Mouse (Mus musculus) erythroid progenitor cell, adult 5-6 weeks (primary cell): ENCODE data around the gene Olfr1284. TPM values are rescaled to one million over a fixed set of nuclear protein-coding genes. Genes with fewer than 3 reads are reported as not detected.
"Not testable (repeated sequence)": the region's sequence is repeated elsewhere in the genome, so short reads cannot be mapped to it uniquely, and the experiment has no call there.

Experiments
- ATAC-seq: replicated peaks from 2 replicates; pipeline ENCODE4 v1.8.0; 2016; ENCODE audit warnings: moderate number of reproducible peaks, mild to moderate bottlenecking, moderate TSS enrichment, inconsistent platforms; ENCODE audit not compliant: poor library complexity, low FRiP score, severe bottlenecking
- total RNA-seq, 2 experiments: library from RNA; stranded (forward) in 1 of 2; stranded (reverse) in 1 of 2; fragments of 150-400 nt in 1 of 2; fragments of 186-747, 209-891 nt in 1 of 2; gene quantifications; 2 replicates each; pipeline versions ENCODE4 v1.2.3 to v1.2.4; 2015 to 2017; ENCODE audit warnings: low replicate concordance in 2 of 2

Gene Olfr1284
- total RNA-seq (2015; ENCODE audit: low replicate concordance) (not detected in 2 replicates), total RNA-seq (2017; ENCODE audit: low replicate concordance) (not detected in 2 replicates)

DNA sequence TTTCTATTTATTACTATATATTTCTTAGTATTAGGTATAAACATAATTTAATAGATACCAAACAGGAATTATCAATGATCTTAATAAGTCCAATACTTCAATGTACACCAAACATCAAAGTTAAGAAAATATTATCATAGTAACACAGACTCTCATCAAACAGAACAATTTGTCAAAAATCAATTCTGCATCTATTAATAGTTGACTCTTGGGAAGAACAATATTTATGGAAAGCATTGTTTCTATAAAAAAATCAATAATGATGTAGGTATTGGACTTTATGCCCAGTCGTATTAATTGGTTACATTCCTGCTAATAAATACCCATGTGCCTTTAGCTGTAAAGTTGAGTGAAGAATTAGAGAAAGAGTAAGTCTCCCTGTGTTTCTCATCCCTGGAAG, at the start of gene Olfr1284:
TSS of gene Olfr1284 (plus strand) at position 301 of the 400 bp plus-strand sequence.
- ATAC-seq = no peak

DNA sequence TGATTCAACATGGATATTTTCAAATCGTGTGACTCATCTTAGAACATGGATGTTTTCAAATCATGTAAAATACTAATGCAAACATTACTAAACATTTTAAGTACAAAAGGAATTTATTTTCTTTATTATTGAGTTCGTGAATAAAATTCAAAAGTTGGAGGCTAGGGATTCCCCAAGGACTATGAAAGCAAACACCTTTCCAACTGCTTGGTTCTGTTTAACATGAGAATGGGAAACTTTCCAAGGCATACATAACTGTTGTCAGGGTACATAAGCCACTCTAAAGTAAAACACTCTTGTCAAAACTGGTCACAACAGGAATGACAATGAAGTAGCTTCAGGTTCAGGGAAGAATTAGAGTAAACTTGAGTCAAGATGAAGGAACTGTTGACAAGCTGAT, 49.1 kb upstream of the Olfr1284 start, which contains the start of gene Olfr1281:
TSS of gene Olfr1281 (plus strand) at position 301 of the 400 bp plus-strand sequence.
- ATAC-seq = no peak

DNA sequence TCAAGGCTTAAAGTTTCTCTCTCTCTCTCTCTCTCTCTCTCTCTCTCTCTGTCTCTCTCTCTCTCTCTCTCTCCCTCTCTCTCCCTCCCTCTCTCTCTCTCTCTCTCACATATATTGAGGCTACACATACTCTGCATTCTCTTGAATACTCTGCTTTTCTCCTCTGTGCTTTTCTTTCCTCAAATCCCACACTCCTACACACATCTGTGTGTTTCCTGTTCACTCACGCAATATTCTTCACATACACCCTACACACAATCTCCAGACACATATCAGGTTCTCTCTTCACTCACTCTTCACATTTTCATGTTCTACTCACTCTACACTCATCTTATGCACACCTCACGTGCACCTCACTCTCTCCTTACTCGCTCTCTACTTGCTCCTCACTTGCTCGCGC, 41.6 kb upstream of the Olfr1284 start:
- ATAC-seq = not testable (repeated sequence)

DNA sequence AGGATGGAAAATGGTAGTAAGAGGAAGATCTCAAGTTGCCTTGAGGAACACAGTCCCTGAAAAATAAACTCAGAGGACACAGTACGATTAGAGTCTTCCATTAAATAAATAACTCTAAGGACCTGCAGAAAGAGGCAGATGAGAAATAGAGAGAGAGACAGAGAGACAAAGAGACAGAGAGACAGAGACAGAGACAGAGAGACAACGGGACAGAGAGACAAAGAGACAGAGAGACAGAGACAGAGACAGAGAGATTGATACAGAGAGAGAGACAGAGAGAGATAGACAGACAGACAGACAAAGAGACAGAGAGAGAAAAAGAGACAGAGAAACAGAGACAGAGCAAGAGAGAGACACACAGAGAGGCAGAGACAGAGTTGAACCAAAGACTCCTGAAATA, 39.3 kb upstream of the Olfr1284 start, which contains the start of gene Olfr1282:
TSS of gene Olfr1282 (minus strand) at position 101 of the 400 bp plus-strand sequence.
- ATAC-seq = no peak

DNA sequence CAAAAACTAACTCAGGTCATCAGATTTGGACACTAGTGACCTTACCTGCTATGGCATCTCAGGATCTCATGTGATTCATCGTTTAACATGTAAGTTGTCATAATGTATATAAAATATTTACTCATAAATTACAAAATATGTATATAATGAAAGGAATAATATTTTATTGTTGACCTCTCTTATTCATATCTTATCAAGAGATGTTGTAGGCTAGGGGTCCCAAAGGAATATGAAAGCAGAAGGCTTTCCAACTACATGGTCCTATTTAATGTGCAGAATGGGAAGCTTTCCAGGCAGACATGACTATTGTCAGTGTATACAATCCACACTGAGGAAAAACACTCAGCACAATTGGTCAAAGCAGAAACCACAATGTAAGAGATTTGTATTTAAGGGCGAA, 8.8 kb upstream of the Olfr1284 start, which contains the start of gene Olfr1283:
TSS of gene Olfr1283 (plus strand) at position 301 of the 400 bp plus-strand sequence.
- no peak for ATAC-seq

DNA sequence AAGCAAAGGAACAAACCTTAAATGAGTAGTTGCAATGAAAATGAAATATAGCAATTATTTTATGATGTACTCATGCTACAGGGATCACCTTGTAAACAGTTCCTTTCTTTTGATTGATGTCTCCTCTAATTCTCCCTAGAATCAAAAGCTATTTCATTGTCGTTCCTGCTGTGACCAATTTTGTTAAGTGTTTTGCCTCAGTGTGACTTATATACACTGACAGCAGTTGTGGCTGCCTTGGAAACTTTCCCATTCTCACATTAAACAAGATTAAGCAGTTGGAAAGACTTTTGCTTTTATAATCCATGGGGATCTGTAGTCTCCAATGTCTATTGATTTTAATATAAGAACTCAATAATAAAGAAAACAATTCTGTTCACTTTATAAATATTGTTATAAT, 47.6 kb downstream of the Olfr1284 start, which contains the start of gene Olfr1286:
TSS of gene Olfr1286 (minus strand) at position 185 of the 400 bp plus-strand sequence.
- no peak for ATAC-seq

Other genes starting within 250 kb of the Olfr1284 start
- gene Gm15130, start 222.6 kb upstream of the Olfr1284 start, total RNA-seq (2015; ENCODE audit: low replicate concordance) = not detected in 2 replicates
- not detected in 2 replicates for gene Gm15130, start 222.6 kb upstream of the Olfr1284 start, total RNA-seq (2017; ENCODE audit: low replicate concordance)
- gene 4930430A15Rik, start 145.9 kb upstream of the Olfr1284 start, total RNA-seq (2015; ENCODE audit: low replicate concordance) = not detected in 2 replicates
- gene 4930430A15Rik, start 145.9 kb upstream of the Olfr1284 start, total RNA-seq (2017; ENCODE audit: low replicate concordance) = not detected in 2 replicates
- not detected in 2 replicates for gene Olfr1275, start 140.2 kb upstream of the Olfr1284 start, total RNA-seq (2015; ENCODE audit: low replicate concordance)
- gene Olfr1275, start 140.2 kb upstream of the Olfr1284 start, total RNA-seq (2017; ENCODE audit: low replicate concordance) = not detected in 2 replicates
- gene Olfr1276, start 121.0 kb upstream of the Olfr1284 start, total RNA-seq (2015; ENCODE audit: low replicate concordance) = not detected in 2 replicates
- gene Olfr1276, start 121.0 kb upstream of the Olfr1284 start, total RNA-seq (2017; ENCODE audit: low replicate concordance) = not detected in 2 replicates
- not detected in 2 replicates for gene Olfr1277, start 101.4 kb upstream of the Olfr1284 start, total RNA-seq (2015; ENCODE audit: low replicate concordance)
- gene Olfr1277, start 101.4 kb upstream of the Olfr1284 start, total RNA-seq (2017; ENCODE audit: low replicate concordance) = not detected in 2 replicates
- gene Olfr1278, start 85.4 kb upstream of the Olfr1284 start, total RNA-seq (2015; ENCODE audit: low replicate concordance) = not detected in 2 replicates
- not detected in 2 replicates for gene Olfr1278, start 85.4 kb upstream of the Olfr1284 start, total RNA-seq (2017; ENCODE audit: low replicate concordance)
- gene Olfr1279, start 74.9 kb upstream of the Olfr1284 start, total RNA-seq (2015; ENCODE audit: low replicate concordance) = not detected in 2 replicates
- gene Olfr1279, start 74.9 kb upstream of the Olfr1284 start, total RNA-seq (2017; ENCODE audit: low replicate concordance) = not detected in 2 replicates
- not detected in 2 replicates for gene Olfr1280, start 61.5 kb upstream of the Olfr1284 start, total RNA-seq (2015; ENCODE audit: low replicate concordance)
- gene Olfr1280, start 61.5 kb upstream of the Olfr1284 start, total RNA-seq (2017; ENCODE audit: low replicate concordance) = not detected in 2 replicates
- not detected in 2 replicates for gene Olfr1281, start 49.0 kb upstream of the Olfr1284 start, total RNA-seq (2015; ENCODE audit: low replicate concordance)
- gene Olfr1281, start 49.0 kb upstream of the Olfr1284 start, total RNA-seq (2017; ENCODE audit: low replicate concordance) = not detected in 2 replicates
- not detected in 2 replicates for gene Olfr1282, start 39.4 kb upstream of the Olfr1284 start, total RNA-seq (2015; ENCODE audit: low replicate concordance)
- not detected in 2 replicates for gene Olfr1282, start 39.4 kb upstream of the Olfr1284 start, total RNA-seq (2017; ENCODE audit: low replicate concordance)
- gene Olfr1283, start 8.7 kb upstream of the Olfr1284 start, total RNA-seq (2015; ENCODE audit: low replicate concordance) = not detected in 2 replicates
- gene Olfr1283, start 8.7 kb upstream of the Olfr1284 start, total RNA-seq (2017; ENCODE audit: low replicate concordance) = not detected in 2 replicates
- gene Olfr1286, start 47.6 kb downstream of the Olfr1284 start, total RNA-seq (2015; ENCODE audit: low replicate concordance) = not detected in 2 replicates
- not detected in 2 replicates for gene Olfr1286, start 47.6 kb downstream of the Olfr1284 start, total RNA-seq (2017; ENCODE audit: low replicate concordance)
- not detected in 2 replicates for gene Olfr1287, start 73.6 kb downstream of the Olfr1284 start, total RNA-seq (2015; ENCODE audit: low replicate concordance)
- not detected in 2 replicates for gene Olfr1287, start 73.6 kb downstream of the Olfr1284 start, total RNA-seq (2017; ENCODE audit: low replicate concordance)
- gene Olfr1288, start 98.6 kb downstream of the Olfr1284 start, total RNA-seq (2015; ENCODE audit: low replicate concordance) = not detected in 2 replicates
- not detected in 2 replicates for gene Olfr1288, start 98.6 kb downstream of the Olfr1284 start, total RNA-seq (2017; ENCODE audit: low replicate concordance)
- gene Olfr1289, start 105.3 kb downstream of the Olfr1284 start, total RNA-seq (2015; ENCODE audit: low replicate concordance) = not detected in 2 replicates
- not detected in 2 replicates for gene Olfr1289, start 105.3 kb downstream of the Olfr1284 start, total RNA-seq (2017; ENCODE audit: low replicate concordance)
- not detected in 2 replicates for gene Olfr1290, start 118.3 kb downstream of the Olfr1284 start, total RNA-seq (2015; ENCODE audit: low replicate concordance)
- not detected in 2 replicates for gene Olfr1290, start 118.3 kb downstream of the Olfr1284 start, total RNA-seq (2017; ENCODE audit: low replicate concordance)
- not detected in 2 replicates for gene Olfr1291-ps1, start 121.7 kb downstream of the Olfr1284 start, total RNA-seq (2015; ENCODE audit: low replicate concordance)
- gene Olfr1291-ps1, start 121.7 kb downstream of the Olfr1284 start, total RNA-seq (2017; ENCODE audit: low replicate concordance) = not detected in 2 replicates
- not detected in 2 replicates for gene Olfr1293-ps, start 149.7 kb downstream of the Olfr1284 start, total RNA-seq (2015; ENCODE audit: low replicate concordance)
- gene Olfr1293-ps, start 149.7 kb downstream of the Olfr1284 start, total RNA-seq (2017; ENCODE audit: low replicate concordance) = not detected in 2 replicates
- gene Olfr1294, start 164.8 kb downstream of the Olfr1284 start, total RNA-seq (2015; ENCODE audit: low replicate concordance) = not detected in 2 replicates
- gene Olfr1294, start 164.8 kb downstream of the Olfr1284 start, total RNA-seq (2017; ENCODE audit: low replicate concordance) = not detected in 2 replicates
- not detected in 2 replicates for gene Olfr1295, start 194.2 kb downstream of the Olfr1284 start, total RNA-seq (2015; ENCODE audit: low replicate concordance)
- gene Olfr1295, start 194.2 kb downstream of the Olfr1284 start, total RNA-seq (2017; ENCODE audit: low replicate concordance) = not detected in 2 replicates